Mouse (Mus musculus): ENCODE measurements around the gene Myoz1. TPM values are rescaled to one million over a fixed set of nuclear protein-coding genes. Genes with fewer than 3 reads are reported as not detected.

Myoz1 gene
- total RNA-seq, 2 experiments from 2014 or later: 1,648 to 1,795 TPM

DNA sequence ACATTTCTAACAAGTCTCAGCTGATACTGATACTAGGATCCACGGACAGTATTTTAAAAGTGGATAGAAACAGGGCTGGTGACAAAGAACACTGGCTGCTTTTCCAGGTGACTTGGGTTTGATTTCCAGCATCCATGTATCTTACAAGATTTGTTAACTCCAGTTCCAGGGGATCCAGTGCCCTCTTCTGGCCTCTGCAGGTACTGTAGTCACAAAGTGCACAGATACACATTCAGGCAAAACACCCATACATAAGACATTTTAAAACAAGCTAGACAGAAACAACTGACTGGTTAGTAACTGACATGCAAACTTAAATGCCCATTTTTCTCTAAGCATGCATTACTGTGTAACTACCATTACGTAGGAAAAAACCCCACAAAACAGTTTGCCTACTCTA lies 16.6 kb upstream of the Myoz1 start:
- peak; percentile 44 for DNase-seq

DNA sequence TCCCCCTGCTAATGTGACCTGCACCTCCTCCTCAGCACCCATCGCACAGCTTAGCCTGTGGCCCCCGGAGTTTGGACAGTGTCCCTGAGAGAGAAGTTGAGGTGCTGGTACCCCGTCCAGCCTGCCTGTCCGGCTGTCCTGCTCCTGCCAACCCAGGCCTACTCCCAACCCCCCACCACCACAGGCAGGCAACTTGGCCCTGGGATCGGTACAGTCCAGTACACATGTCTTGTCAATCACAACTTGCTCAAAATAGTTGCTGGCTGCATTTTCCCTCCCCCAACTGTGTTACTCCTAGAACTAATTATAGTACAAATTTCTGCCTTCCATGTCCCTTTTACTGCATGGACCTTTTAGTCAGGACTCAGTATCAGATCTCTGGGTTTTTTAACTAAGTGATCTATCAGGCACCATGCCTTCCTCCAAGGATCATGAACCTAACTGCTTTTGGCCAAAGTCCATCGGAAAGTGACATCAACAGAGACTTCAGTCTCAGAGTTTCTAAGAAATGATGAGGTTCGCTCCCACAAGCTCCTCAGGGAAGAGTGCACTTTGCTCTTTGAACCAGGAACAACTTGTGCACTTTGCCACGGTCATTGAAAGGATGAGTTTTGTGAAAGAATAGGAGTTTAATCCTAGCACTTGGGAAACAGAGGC lies 11.9 kb upstream of the Myoz1 start, which contains the start of gene Synpo2l:
Gene Synpo2l, minus strand, starts transcription at position 201 of the 657 bp plus-strand sequence.
- DNase-seq: peak; percentile 59

DNA sequence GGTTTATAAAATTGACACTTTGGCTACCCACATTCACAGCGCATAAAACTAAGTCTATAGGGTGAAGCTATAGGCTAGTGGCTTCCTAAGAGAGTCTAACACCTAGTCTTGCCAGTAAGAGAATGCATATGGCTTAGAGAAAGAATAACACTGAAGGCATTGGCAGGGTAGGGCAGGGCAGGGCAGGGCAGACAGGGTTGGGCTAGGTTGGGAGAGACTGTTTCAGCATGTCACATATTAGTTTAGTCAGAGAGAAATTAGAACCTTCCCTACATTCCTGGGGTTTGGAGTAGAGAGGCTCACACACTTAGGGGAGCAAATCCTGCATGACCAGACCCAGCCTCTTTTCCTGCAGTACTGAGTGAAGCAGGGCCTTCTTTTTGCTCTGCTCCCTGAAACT lies 11.1 kb upstream of the Myoz1 start:
- no peak for DNase-seq

DNA sequence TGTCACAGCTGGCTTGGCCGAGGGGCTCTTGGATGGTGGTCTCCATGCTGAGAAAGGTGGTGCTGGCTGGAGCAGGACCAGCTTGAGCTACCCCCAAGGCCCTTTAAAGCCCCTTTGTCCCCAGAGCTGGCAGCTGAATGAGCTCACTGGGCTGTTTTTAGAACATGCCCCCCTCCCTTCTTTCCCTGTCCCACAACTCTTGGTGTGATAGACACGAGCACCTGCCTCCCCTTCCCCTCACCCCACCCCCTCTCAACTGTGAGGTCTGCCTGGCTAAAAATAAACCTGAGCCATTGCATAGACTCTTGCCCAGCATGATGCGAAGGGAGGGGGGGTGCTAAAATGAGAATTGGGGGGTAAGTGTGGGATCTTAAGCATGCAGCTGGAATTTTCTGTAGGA lies 8.1 kb upstream of the Myoz1 start:
- peak; percentile 31 for DNase-seq

DNA sequence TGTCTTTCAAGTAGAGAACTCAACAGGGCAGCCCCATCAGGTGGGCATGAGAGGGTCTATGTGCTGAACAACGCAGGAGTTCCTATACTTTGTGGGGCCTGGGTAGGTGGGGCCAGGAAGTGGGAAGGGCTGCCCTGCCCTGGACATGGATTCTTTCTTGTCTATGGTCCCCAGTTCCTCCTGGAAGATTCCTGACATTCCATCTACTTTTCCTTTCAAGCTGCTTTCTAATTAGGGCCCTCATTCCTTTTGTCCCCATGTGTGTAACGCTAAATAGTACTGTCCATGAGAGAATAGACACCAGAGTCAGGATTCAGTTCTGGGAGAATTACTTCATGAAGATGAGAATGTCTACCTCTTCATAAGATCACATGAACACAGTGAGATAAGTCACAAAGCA lies 7.3 kb upstream of the Myoz1 start:
- no peak for DNase-seq

DNA sequence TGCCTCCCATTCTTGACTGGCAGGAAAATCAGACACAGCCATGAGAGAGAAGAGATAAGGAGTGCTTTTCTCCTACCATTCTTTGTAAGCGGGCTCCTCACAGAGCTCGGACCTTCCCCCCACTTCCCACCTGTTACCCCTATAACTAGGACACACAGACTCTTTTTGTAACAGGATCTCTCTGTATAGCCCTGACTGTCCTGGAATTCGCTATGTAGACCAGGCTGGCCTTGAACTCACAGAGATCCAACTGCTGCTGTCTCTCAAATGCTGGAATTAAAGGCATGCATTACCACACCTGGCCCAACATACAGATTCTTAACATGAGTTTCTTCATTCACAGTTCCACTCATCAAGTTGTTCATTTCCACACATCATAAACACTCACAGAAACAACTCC lies 6.4 kb upstream of the Myoz1 start:
- no peak for DNase-seq

DNA sequence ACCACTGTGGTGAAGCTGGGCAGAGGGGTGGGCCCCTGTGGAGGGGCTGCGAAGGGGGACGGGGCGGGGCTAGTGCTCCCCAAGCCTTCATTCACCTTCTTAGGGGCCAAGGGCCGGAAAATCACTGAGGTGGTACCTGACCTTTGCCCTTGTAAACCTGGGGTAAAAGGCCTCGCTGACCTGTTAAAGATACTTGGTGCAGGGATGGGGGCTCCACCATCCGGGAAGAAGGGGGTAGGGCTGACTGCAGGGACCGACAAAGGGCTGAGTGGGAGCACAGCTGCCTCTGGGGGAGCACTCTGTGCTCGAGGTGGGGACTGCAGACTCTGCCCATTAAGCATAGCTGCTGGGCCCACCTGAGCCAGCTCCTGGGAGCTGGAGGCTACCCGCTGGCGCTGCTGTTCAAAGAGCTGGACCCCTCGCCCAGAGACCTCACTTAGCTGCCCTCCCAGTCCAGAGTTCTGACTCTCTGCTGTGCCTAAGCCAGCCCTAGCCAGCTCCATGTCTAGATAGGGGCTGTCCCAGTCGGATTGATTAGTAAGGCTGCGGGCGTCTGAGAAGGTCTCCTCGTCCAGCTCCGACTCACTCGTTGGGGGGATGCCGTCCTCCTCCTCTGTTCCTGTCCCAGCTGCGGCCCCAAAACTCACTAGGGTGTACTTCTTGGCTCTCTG lies 5.5 kb upstream of the Myoz1 start:
- peak; percentile 36 for DNase-seq

DNA sequence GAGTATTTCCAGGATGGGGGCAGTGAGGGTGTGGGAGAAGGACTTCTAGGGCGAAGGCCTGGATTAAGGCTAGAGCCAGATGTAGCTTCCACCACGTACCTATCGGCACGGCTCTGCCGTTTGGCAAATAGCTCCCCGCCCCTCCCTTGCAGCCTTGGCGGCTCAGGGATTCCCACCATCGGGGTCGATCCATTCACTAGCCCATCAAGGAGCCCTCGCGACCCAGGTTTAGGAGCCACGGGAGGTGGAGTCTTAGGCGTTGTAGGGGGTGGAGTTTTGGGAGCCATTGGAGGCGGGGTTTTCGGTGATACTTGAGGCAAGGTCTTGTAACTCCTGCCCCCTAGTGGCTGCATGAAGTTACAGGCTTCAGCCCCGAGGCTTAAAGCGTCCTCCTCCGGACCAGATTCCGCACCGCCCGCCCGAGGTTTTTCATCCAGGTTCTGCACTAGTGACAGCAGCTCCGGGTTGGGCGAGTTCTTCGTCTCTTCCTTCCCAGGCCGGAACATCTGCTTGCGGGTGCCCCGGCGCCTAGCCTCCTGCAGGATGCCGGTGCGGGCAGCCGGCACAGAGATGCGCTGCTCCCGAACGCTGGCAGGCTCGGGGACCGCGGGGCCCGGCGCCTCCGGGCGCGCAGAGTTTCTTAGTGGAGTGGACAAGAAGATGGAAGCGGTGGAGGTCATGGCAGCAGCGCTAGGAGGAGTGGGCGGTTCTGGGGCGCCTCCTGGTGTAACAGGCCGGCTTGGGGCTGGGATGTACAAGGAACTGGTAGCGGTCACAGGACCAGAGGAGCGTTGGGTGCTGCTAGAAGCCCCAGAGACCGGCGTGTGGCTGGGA lies 4.7 kb upstream of the Myoz1 start:
- peak; percentile 90 for DNase-seq

DNA sequence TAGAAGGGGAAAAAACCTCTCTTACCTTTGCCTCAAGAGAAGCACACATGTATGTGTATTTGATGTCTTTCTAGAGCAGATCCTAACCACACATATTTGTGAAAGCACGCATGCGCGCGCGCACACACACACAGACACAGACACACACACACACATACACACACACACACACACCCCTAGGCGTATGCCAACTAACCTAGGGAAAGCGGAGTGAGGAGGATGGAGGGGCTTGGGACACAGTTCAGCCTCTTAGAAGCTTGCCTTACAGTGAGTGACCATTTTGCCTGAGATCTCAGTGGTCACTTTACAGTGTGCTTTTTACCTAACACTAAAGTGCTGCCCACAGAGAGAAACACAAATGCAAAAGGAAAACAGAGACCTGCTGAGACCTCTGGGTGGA lies 3.3 kb upstream of the Myoz1 start:
- no peak for DNase-seq

DNA sequence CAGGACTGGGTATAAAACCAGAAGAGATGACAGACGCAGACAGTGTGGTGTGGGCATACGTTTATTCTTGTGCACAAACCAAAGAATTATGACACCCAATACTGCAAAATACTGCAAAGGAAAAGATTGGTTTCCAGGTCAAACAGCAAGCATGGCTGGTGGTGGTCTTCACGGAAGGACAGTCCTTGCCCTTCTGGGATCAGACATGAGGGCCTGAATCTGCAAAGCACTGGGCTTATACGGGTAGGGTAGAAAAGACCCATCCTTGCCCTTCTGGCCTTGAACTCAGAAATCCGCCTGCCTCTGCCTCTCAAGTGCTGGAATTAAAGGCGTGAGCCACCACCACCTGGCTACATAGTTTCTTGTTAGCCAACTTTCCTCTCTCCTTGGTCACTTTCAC lies 2.6 kb upstream of the Myoz1 start:
- no peak for DNase-seq

DNA sequence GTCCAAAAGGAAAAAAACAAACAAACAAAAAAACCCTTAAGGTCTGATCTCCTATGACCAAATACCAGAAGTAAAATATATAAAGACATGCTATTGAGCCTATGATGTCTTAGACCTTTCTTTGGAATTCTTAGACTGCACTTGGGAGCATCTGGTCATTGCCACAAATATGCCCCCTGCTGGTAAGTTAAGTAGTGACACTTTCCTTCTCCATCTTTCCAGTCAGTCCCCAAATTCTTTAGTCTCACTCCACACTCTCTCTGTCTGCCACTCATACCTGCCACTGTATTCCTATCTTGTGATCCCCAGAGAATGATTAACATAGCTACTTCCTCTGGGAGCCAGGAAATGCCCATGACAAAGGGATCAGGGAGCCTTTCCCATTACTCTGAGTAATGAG lies 2.0 kb upstream of the Myoz1 start:
- DNase-seq: no peak

DNA sequence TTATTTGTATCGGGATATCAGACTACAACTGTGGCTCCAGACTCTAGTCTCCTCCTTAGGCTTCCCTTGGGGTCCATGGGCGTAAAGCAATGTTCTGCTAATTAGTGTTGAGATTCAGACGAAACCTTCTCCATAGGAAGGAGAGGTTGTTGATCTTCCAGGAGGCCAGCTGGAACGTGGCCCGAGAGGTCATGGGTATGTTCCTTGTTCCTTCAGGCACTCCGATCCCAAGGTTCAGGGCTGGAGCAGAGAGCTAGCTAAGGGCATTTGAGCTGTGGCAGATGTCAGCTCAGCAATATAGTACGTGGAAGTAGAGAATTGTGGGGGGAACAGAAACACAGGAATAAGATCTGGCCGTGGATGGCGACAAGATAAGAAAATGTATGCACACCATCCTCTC lies 609 bp downstream of the Myoz1 start:
- DNase-seq: peak; percentile 50

DNA sequence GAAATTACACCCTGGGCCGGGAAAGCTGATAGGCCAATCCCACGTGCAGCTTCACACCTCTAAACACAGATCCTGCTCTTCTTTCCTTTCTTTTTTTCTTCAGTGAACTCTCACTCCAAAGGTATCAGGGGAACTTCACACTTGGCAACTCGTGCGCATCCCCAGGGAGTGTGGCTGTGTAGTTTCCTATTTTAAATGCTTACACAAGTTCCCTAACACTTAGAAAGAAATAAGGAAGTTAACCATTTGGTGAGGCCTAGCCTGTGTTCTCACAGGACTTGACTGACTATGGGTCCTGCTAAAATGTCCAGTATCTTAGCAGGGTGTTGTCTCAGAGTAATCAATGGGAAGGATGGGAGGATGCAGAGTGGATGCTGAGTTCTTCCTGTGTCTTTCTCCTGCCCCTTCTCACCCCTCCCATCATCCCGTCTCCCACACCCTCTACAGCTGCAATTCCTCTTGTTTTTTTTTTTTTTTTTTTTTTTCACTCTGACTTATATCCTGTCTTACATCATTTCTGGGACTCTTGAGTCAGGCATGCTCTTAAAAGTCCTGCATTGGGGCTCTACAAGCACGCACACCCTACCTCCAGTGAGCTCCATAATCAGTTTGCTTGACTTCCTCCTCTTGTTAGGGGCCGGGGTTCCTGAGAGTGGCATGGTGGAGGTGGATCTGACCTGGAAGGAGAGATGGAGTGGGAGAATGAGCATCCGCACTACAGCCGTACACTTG lies 1.5 kb downstream of the Myoz1 start:
- no peak for DNase-seq

DNA sequence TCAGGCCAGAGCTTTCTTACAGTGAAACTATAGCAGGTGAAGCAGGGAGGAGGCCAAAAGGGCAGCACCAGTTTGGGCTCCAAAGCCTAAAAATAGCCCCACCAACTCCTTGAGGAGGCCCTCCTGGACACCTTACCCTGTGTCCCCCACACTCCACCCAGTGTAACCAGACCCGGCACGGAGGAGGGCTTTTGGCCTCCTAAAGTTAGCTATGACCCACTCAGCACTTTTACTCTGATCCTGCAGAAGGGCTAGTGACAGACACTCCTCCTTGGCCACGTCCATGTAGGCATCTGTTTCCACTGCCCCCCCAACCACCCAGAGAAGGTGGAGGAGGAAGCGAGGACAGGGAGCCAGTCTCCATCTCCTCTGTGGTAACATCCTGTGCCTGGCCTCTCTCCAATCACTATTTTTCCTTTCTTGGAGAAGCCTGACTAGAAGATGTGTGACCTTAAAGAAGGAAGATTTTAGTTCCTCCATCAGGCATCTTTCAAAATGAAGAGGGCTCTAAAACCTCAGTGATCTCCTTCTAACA lies 4.6 kb downstream of the Myoz1 start:
- peak; percentile 38 for DNase-seq

DNA sequence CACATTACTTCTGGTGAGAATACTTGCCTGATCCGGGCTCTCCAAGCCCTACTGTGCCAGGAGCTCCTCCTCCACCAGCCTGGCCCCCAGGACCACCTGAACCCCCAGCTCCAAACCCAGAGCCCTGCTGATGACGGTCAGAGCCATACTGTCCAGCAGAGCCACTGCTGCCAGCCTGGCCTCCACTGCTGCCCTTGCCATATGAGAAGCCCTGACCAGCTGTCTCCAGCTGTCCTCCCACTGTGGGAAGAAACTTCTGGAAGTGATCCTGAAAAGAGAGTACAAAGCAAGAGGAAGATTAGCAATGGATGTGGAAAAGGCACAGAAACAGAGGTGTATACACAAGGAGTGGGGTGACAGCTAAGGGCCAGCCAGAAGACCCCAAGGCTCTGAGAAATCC lies 5.3 kb downstream of the Myoz1 start:
- DNase-seq: peak; percentile 37

DNA sequence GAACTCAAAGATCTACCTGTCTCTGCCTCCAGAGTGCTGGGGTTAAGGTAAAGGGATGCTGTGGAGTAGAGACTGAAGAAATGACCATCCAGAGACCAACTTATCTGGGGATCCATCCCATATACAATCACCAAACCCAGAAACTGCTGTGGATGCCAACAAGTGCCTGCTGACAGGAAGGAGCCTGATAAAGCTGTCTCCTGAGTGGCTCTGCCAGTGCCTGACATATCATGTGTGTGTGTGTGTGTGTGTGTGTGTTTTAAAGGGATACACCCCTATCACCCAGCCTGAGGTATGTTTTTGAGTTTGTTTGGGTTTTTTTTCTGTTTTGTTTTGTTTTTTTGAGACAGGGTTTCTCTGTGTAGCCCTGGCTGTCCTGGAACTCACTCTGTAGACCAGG lies 10.0 kb downstream of the Myoz1 start:
- no peak for DNase-seq

DNA sequence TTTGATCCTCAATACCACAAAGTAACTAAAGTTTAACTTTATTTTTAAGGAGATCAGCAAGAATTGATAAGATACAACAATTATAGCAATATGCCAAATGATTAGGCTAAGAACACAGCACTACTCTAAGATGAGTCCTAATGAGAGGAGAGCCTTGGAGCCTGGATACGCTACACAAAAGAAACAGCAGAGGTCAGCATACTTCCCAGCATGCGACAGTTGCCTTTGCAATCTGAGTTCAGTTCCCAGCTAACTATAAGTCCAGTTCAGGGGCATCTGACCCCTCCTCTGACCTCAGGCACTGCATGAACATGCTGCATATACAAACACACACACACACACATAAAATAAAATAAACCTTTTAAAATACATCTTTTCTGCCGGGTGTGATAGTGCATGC lies 10.8 kb downstream of the Myoz1 start:
- DNase-seq: no peak

DNA sequence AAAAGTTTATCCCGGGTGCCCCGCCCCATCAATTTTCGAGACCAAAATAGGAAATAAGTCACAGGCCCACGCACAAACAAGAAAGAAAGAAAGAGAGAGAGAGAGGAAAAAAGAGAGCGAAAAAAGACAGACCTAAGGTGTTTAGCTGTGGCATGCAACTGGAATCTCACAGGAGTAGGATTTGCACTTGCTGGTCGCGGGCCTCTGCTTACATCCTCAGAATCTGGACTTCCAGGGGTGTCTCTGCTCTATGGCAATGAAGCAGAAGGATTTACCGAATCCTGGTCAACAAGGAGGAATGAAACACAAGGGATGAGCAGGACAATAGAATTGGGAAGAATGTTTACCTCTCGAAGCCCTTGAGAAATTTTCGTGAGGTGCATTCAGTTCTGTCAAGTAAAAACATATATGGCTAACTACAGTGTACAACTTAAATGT lies 14.9 kb downstream of the Myoz1 start:
- no peak for DNase-seq

DNA sequence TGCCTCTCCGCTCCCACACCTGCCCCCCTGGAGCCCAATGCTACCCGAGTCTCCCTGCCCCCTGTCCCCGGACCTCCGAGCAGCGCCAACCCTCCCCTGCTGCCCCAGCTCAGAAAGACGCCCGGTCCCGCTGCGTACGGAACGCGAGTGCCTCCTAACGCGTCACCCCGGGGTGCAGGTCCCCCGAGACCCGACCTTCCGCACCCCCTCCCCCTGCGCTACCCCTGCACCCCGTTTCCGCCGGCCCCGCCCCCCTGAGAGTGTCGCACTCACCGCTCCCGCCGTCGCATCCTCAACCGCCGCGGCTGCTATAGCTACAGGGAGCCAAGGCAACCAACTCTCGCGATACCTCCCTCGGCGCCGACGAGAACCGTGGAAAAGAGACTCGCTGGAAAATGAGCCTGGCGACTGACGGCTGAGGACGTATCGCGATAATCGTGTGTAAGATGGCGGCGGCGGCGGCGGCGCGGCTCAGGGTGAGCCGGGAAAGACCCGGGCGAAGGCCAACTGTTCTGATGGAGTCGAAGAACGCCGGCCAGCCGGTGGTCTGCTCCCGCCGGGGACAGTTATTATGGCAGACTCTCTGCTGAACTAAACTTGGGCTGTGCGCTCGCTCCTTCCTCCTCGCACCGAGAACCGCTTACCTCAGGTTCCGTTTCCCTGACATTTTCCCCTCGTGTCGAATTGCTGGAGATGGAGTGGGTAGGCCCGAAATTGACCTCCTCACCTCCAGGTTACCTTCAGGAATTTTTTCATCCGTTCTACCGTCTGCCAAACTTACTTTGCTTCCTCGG lies 15.5 kb downstream of the Myoz1 start, which contains the start of gene Usp54:
Gene Usp54, minus strand, starts transcription at position 420 of the 794 bp plus-strand sequence.
- DNase-seq: peak; percentile 96

DNA sequence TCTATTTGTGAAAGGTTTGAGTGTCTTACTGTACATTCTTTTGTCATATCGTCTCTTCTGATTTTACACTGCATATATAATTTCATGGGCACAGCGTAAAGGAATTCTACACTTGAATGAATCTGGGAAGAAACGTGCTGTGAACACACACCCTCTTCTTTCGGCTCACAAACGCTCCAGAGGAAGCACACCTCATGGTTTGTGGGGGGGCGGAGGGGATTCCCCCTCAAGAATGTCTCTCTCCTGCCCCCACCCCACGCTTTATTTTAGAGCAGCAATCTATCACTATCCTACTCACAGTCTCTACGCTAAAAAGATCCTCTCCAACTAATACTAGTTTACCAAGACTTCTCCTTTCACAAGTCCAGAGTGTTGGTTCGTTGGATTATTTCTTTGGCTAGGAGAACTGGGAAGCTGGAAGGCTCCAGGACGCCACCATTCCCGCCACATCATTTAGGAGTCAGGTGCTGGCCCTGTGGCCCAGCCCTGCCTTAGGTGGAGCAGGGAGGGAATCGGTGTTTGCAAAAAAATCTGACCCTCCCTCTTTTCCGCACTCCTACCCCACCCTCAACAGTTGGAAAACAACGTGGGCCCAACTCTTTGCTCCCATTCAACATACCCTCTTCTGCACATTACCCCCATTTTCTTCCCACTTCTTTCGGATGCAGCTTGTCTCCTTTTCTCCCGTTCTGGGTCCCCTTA lies 16.3 kb downstream of the Myoz1 start:
- DNase-seq: no peak

DNA sequence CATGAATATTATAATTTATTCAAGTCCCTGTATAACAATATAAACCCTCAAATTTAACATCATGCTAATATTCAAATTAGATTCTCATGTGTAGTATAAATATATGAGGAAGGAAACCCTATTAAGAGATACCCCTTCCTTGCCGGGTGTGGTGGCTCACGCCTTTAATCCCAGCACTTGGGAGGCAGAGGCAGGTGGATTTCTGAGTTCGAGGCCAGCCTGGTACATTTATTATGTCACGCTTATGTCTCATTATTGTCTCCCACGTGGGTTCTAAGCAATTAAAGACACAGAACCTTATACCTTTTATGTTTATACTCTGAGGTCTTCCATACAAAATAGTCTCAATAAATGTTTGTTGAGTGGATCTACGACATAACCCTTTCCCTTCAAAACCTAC lies 17.6 kb downstream of the Myoz1 start:
- DNase-seq: no peak
